Mouse (Mus musculus) layer of hippocampus, postnatal 10 days (tissue): ENCODE results near the gene Entpd8. TPM values are rescaled to one million over a fixed set of nuclear protein-coding genes. Genes with fewer than 3 reads are reported as not detected.

Experiments used
- microRNA-seq, 2 experiments: library from miRNA; unstranded; fragments of <30 nt; microRNA quantifications; one replicate each; pipeline ENCODE4 v1.2.0; 2021
- total RNA-seq, 2 experiments: library from RNA; stranded (reverse); gene quantifications; 2 replicates each; pipeline ENCODE4 v1.2.3; 2021

The Entpd8 gene
- total RNA-seq, 2 experiments from 2014 or later: not detected

Small RNAs within 50 kb of the gene (microRNA-seq; reads per million reads assigned to microRNA genes)
- 0 reads per million in 2 experiments for gene Gm24328
- gene Mir7664: 0 to 0.98 reads per million in 2 experiments

Other genes with a start within 250 kb of the Entpd8 start
- gene Ehmt1, start 160.7 kb upstream of the Entpd8 start, total RNA-seq: 10 to 100 TPM; 74.0 to 81.1 TPM
- 10 to 100 TPM; 25.7 to 26.0 TPM for gene Arrdc1, start 145.1 kb upstream of the Entpd8 start, total RNA-seq
- 10 to 100 TPM; 42.0 to 44.2 TPM for gene Zmynd19, start 130.5 kb upstream of the Entpd8 start, total RNA-seq
- gene Dph7, start 117.9 kb upstream of the Entpd8 start, total RNA-seq: 10 to 100 TPM; 24.9 to 29.5 TPM
- gene Mrpl41, start 105.2 kb upstream of the Entpd8 start, total RNA-seq: 10 to 100 TPM; 84.9 to 94.6 TPM
- gene Pnpla7, start 104.3 kb upstream of the Entpd8 start, total RNA-seq: 10 to 100 TPM; 12.9 to 14.2 TPM
- gene Nsmf, start 25.9 kb upstream of the Entpd8 start, total RNA-seq: 100 to 1,000 TPM; 793 to 858 TPM
- not detected for gene Noxa1, start 14.8 kb downstream of the Entpd8 start, total RNA-seq
- gene Nrarp, start 100.5 kb downstream of the Entpd8 start, total RNA-seq: 10 to 100 TPM; 43.0 to 50.3 TPM
- 1 to 10 TPM; 1.8 to 2.4 TPM for gene Tor4a, start 116.6 kb downstream of the Entpd8 start, total RNA-seq
- 10 to 100 TPM; 50.6 to 59.3 TPM for gene Nelfb, start 131.2 kb downstream of the Entpd8 start, total RNA-seq
- gene Stpg3, start 134.3 kb downstream of the Entpd8 start, total RNA-seq: not detected
- not detected for gene Fam166a, start 138.4 kb downstream of the Entpd8 start, total RNA-seq
- 100 to 1,000 TPM; 394 to 449 TPM for gene Tubb4b, start 144.4 kb downstream of the Entpd8 start, total RNA-seq
- not detected for gene Slc34a3, start 154.1 kb downstream of the Entpd8 start, total RNA-seq
- not detected for gene Rnf224, start 156.5 kb downstream of the Entpd8 start, total RNA-seq
- gene Rnf208, start 162.0 kb downstream of the Entpd8 start, total RNA-seq: 100 to 1,000 TPM; 212 to 216 TPM
- gene Cysrt1, start 162.1 kb downstream of the Entpd8 start, total RNA-seq: not detected
- gene AL732309.1, start 166.6 kb downstream of the Entpd8 start, total RNA-seq: 1 to 10 TPM in 1 of 2 experiments, under 1 TPM in 1; 0.45 to 4.0 TPM
- 10 to 100 TPM; 35.6 to 39.1 TPM for gene Tmem203, start 175.1 kb downstream of the Entpd8 start, total RNA-seq
- 10 to 100 TPM; 13.9 to 14.0 TPM for gene Tprn, start 182.3 kb downstream of the Entpd8 start, total RNA-seq
- 10 to 100 TPM; 77.2 to 83.4 TPM for gene Ssna1, start 192.1 kb downstream of the Entpd8 start, total RNA-seq
- 10 to 100 TPM; 82.8 to 85.3 TPM for gene Anapc2, start 192.2 kb downstream of the Entpd8 start, total RNA-seq
- gene Tmem210, start 207.8 kb downstream of the Entpd8 start, total RNA-seq: not detected
- not detected for gene Lrrc26, start 209.6 kb downstream of the Entpd8 start, total RNA-seq
- gene Grin1, start 238.9 kb downstream of the Entpd8 start, total RNA-seq: 100 to 1,000 TPM; 345 to 348 TPM